Mouse (Mus musculus): ENCODE results near the gene Ak1.
A peak's percentile ranks its signal among the peaks of the same experiment; 100 is the strongest.

- TF ChIP-seq CTCF (IDR thresholded peaks at IDR 0.05; ENCODE audit: borderline replicate concordance, insufficient read depth, low read depth, low read length) (peak; percentile 98), POLR2A (IDR thresholded peaks at IDR 0.05; ENCODE audit: borderline replicate concordance, insufficient read depth, low read length) (no peak)
Observed at GRCm38 (mm10) chr2:32582830-32583799, 38.4 kb upstream of the Ak1 start.
